Mouse (Mus musculus) forebrain, embryonic 12.5 days (tissue): ENCODE results near the gene Stk10. TPM values are rescaled to one million over a fixed set of nuclear protein-coding genes. Genes with fewer than 3 reads are reported as not detected.

ENCODE experiments used
- ATAC-seq: fragments of 200-750 bp; cut with Nextera tagmentation; 2 replicates; pipeline ENCODE4 v1.8.0; 2017; ENCODE audit warnings: moderate TSS enrichment; ENCODE audit not compliant: low FRiP score
- H3K27ac ChIP-seq: fragments of 300-500 bp; sonication (generic); 2 replicates; pipeline ENCODE4 v1.5.1; 2016; ENCODE audit warnings: mild to moderate bottlenecking
- H3K27me3 ChIP-seq: fragments of 300-500 bp; sonication (generic); 2 replicates; pipeline ENCODE4 v1.6.1; 2016; ENCODE audit warnings: mild to moderate bottlenecking
- H3K36me3 ChIP-seq: fragments of 300-500 bp; sonication (generic); replicated peaks from 2 replicates; pipeline ENCODE4 v1.6.1; 2016; ENCODE audit warnings: mild to moderate bottlenecking
- H3K4me1 ChIP-seq: fragments of 300-500 bp; sonication (generic); 2 replicates; pipeline ENCODE4 v1.6.1; 2016
- H3K4me2 ChIP-seq: fragments of 300-500 bp; sonication (generic); 2 replicates; pipeline ENCODE4 v1.6.1; 2016; ENCODE audit warnings: mild to moderate bottlenecking, moderate library complexity
- H3K4me3 ChIP-seq: fragments of 300-500 bp; sonication (generic); replicated peaks from 2 replicates; pipeline ENCODE4 v1.5.1; 2016; ENCODE audit warnings: mild to moderate bottlenecking
- H3K9ac ChIP-seq: fragments of 300-500 bp; sonication (generic); 2 replicates; pipeline ENCODE4 v1.6.1; 2016; ENCODE audit warnings: mild to moderate bottlenecking
- H3K9me3 ChIP-seq: fragments of 300-500 bp; sonication (generic); 2 replicates; pipeline ENCODE4 v1.6.1; 2016
- WGBS: fragments of 180-500 bp; shearing (Covaris S2); methylation state at CpG from one replicate; pipeline ENCODE4 v1.1.7; 2016; 5-methylcytosine and 5-hydroxymethylcytosine counted together
- polyA plus RNA-seq: library from polyadenylated mRNA; unstranded; fragments of >200 nt; fragmentation: Nextera tagmentation; extraction: Ambion mirVana; gene quantifications from 2 replicates; pipeline ENCODE4 v1.2.1, GENCODE M21; 2016

Stk10 gene
- polyA plus RNA-seq, 1 experiment from 2014 or later, result 2.3 TPM

DNA sequence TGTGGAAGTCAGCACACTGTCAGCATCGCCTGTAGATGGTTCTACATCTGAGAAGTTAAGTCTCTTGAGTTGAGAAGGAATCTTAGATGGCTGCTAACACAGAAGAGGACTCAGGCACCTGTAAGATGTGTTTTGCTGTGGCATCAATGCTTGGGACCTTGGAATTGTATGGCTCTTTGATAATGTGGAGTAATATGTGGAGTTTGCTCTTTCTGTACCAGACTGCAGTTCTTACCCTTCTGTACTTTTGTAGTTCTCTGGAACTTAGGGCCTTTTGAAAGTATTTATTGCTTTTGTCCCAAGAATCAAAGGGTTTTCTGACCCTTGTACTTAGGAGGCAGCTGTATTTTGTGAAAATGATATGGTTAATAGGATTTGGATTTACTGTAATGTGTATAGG lies 118.6 kb downstream of the Stk10 start:
- no peak for ATAC-seq
- Histone ChIP-seq H3K9me3 (no peaks in the 10 kb centered on the region), H3K27ac (no peak overlapping the region), H3K4me1 (peaks cover 6% of the 10 kb centered on the region; the same call in 1 of the 2 replicates), H3K9ac (no peak overlapping the region), H3K27me3 (no peaks in the 10 kb centered on the region), H3K36me3 (0 out of 2 replicates have a peak, but pooled peaks cover 3% of the 10 kb centered on the region), H3K4me3 (no peak overlapping the region), H3K4me2 (no peak overlapping the region)
- WGBS, result 94% methylated on average over 1 of the region's 1 CpGs

DNA sequence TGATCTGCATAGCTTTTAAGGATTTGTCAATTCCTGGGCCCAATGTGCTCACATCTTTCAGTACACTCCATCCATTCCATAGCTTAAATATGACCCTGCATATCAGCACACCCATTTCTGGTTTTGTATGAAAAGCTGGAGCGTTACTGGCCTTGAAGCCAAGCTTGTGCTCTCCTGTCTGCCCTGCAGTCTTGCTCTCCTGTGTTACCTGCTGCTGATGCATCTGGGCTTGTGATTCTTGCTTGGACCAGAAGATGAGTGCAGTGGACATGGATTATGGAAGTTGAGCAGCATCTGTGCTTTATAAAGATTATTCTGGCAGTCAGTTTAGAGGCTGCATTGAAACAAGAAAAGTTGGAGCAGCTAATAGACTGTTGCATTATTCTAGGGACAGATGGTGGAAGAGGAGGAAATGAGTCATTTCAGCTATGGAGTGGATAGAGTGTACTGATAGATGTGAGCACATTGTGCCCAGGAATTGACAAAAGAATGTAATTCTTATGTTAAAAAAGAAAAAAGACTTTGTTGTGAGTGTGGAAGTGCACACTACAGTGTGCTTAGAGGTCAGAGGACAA lies 129.1 kb downstream of the Stk10 start:
- Histone ChIP-seq H3K9me3 (no peaks in the 10 kb centered on the region), H3K4me3 (no peak overlapping the region), H3K27ac (no peak overlapping the region), H3K36me3 (no peaks in the 10 kb centered on the region), H3K9ac (no peak overlapping the region), H3K4me2 (no peak overlapping the region), H3K27me3 (no peaks in the 10 kb centered on the region), H3K4me1 (no peaks in the 10 kb centered on the region)
- ATAC-seq, result no peak
- 97% methylated on average over 1 of the region's 1 CpGs for WGBS

DNA sequence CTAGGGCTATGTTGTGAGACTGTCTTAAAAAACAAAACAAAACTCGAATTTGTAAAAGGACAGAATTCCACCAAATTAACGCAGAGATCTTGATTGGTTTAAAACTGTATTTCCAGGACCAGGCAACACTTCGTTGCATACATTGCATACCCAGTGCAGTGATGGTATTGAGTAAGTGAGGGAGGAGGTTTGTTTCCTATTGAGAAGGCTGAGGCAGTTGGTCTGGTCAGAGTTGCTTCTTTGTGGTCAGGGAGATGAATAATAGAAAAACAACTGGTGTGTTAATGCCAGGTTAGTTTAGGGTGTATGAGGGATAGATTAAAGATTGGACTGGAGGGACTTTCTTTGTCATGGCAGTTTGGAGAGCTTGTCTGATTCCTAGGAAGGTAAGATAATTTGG lies 132.5 kb downstream of the Stk10 start:
- H3K9ac ChIP-seq, result no peak overlapping the region
- no peak for ATAC-seq
- H3K27ac ChIP-seq, result no peak overlapping the region
- H3K4me1 ChIP-seq, result peaks cover 5% of the 10 kb centered on the region; the same call in 1 of the 2 replicates
- 88% methylated on average over 3 of the region's 3 CpGs for WGBS
- H3K4me3 ChIP-seq, result no peak overlapping the region
- H3K36me3 ChIP-seq, result no peaks in the 10 kb centered on the region
- H3K27me3 ChIP-seq, result no peaks in the 10 kb centered on the region
- no peaks in the 10 kb centered on the region for H3K9me3 ChIP-seq
- H3K4me2 ChIP-seq, result no peak overlapping the region

DNA sequence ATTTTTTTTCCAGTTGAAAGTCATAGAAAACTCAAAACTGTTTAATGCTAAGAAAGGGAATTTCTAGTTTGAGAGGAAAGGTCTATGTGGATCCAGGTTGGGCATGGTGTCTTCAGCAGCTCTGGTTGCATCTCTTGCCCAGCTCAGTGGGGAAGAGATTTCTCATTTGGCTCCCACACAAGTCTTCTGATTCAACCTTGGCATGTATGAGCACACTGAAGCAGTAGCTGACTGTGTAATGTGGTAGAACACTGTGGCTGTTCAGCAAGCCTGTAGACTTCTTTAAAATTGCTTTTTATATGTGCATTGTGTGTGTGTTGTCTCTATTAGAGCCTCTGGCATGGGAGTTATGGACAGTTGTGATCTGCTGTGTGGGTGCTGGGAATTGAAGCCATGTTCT lies 133.9 kb downstream of the Stk10 start:
- peaks cover 5% of the 10 kb centered on the region; the same call in 1 of the 2 replicates for H3K4me1 ChIP-seq
- H3K9me3 ChIP-seq, result no peaks in the 10 kb centered on the region
- H3K4me3 ChIP-seq, result no peak overlapping the region
- H3K9ac ChIP-seq, result no peak overlapping the region
- no peak overlapping the region for H3K27ac ChIP-seq
- H3K4me2 ChIP-seq, result no peak overlapping the region
- no peak for ATAC-seq
- no peaks in the 10 kb centered on the region for H3K27me3 ChIP-seq
- H3K36me3 ChIP-seq, result no peaks in the 10 kb centered on the region

DNA sequence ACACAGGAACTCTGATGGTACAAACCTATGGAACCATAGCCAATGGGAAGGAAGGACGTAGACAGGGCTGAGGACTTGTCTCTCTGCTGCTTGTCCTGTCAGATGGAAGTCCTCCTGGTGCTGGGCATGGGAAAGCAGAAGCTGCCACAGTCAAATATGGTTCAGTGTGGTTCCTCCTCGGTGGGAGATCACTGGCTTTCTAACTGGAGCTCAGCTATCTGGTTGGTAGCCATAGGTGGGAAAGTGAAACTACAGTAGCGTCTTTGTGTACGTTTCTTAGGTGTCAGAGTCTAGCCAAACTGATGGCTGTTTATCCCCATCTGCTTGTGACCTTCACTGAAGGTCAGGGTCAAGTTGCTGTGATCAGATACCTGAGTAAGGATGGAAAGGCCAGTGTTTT lies 138.4 kb downstream of the Stk10 start:
- Histone ChIP-seq H3K4me2 (no peak overlapping the region), H3K27me3 (no peaks in the 10 kb centered on the region), H3K9me3 (no peaks in the 10 kb centered on the region), H3K4me3 (no peak overlapping the region), H3K4me1 (peaks cover 5% of the 10 kb centered on the region; the same call in 1 of the 2 replicates), H3K36me3 (no peaks in the 10 kb centered on the region), H3K9ac (no peak overlapping the region), H3K27ac (no peak overlapping the region)
- WGBS, result 90% methylated on average over 4 of the region's 4 CpGs
- no peak for ATAC-seq

Other genes with a start within 250 kb of the Stk10 start
- 2,326 and 2,947 TPM in 2 replicates for gene Hba-a1, start 249.8 kb upstream of the Stk10 start, polyA plus RNA-seq
- gene Hbq1b, start 246.3 kb upstream of the Stk10 start, polyA plus RNA-seq, result 2.4 TPM in 2 replicates
- 4,843 and 6,486 TPM in 2 replicates for gene Hba-a2, start 236.8 kb upstream of the Stk10 start, polyA plus RNA-seq
- 0.73 TPM in 1 of 2 replicates, not detected in the other for gene Hbq1a, start 233.2 kb upstream of the Stk10 start, polyA plus RNA-seq
- 25.2 and 26.0 TPM in 2 replicates for gene Sh3pxd2b, start 185.5 kb upstream of the Stk10 start, polyA plus RNA-seq
- 68.3 and 72.7 TPM in 2 replicates for gene Ubtd2, start 77.9 kb upstream of the Stk10 start, polyA plus RNA-seq
- 0.27 TPM in 1 of 2 replicates, not detected in the other for gene Efcab9, start 1.2 kb upstream of the Stk10 start, polyA plus RNA-seq
- gene Fbxw11, start 109.4 kb downstream of the Stk10 start, polyA plus RNA-seq, result 111 and 114 TPM in 2 replicates